Comparison of ENCODE assay signal across 15 mouse cellular contexts in the genomic region with DNA sequence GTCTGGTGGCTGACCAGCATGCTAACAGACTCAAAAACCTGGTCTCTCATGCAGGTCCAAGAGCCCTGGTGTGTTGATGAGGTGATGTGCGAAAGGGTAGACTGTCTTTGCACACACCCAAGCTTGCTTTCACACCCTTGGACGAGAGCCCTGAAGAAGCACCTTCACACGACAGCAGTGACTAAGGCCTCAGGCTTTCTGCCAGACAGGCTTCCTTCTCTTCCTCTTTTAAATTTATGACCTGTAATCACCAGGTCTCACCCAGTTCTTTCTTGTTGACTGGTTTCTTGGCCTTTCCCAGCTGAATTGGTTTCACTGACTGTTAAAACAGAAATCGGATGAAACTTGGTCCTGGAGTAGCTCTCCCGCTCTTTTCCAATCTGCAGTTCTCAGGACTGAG.
DNase-seq lines count a peak whose midpoint lies in the region; ATAC-seq and TF ChIP-seq lines count a peak whose summit lies in the region.
"Had no signal": no experiment of that assay in that cellular context is flagged by ENCODE, and none has a peak within 500 bp of the region (broad histone marks: within the 10 kb centered on the region; RNA-seq: fewer than 3 reads in every experiment).

No protein-coding gene starts in this region.

- DNase-seq in 3T3-L1 (ENCODE audit: low read depth, low spot score) (peak; percentile 5), 416B (ENCODE audit: low read depth) (peak; percentile 22)
- DNase-seq in fat pad, adult 2 months (ENCODE audit: extremely low read depth, low read depth, low spot score) = peak; percentile 2
- peak; percentile 51 for DNase-seq in kidney, postnatal 0 days (ENCODE audit: low spot score)
- no peak for DNase-seq in lung, postnatal 0 days (ENCODE audit: low spot score)
- no peak for DNase-seq in urinary bladder, adult 18-20 months (ENCODE audit: low spot score in 2 of 2)
- no peak for DNase-seq in lung, postnatal 10 days
- DNase-seq: cerebellum, adult 9-11 months; gastrocnemius, postnatal 36 days; lung, embryonic 14.5 days; thymus, postnatal 25 days had no signal

- no peak for TF ChIP-seq EP300 in lung, postnatal 0 days (IDR thresholded peaks at IDR 0.05)

- no peak for ATAC-seq in kidney, postnatal 0 days (replicated peaks; ENCODE audit: low FRiP score, low read depth)
- ATAC-seq in lung, postnatal 0 days = no peak
- ATAC-seq in forebrain, embryonic 15.5 days (replicated peaks) = no peak

- H3K4me1 ChIP-seq in kidney, postnatal 0 days (replicated peaks; ENCODE audit: insufficient read depth, low read length) = no peaks in the 10 kb centered on the region
- H3K4me1 ChIP-seq in lung, postnatal 0 days (ENCODE audit: insufficient read depth, low read depth, low read length) = no peaks in the 10 kb centered on the region
- peaks cover 10% of the 10 kb centered on the region for H3K4me1 ChIP-seq in forebrain, embryonic 15.5 days
- H3K4me1 ChIP-seq: heart, embryonic 15.5 days had no signal

- no peaks in the 10 kb centered on the region for H3K27me3 ChIP-seq in kidney, postnatal 0 days (ENCODE audit: insufficient read depth, low read length)
- no peaks in the 10 kb centered on the region for H3K27me3 ChIP-seq in lung, postnatal 0 days (replicated peaks; ENCODE audit: insufficient read depth, low read length)
- H3K27me3 ChIP-seq in forebrain, embryonic 15.5 days = no peaks in the 10 kb centered on the region
- H3K27me3 ChIP-seq: heart, embryonic 15.5 days; hindbrain, embryonic 13.5 days had no signal

- H3K9ac ChIP-seq in kidney, postnatal 0 days (ENCODE audit: low read depth, low read length) = no peak overlapping the region
- H3K9ac ChIP-seq in lung, postnatal 0 days (replicated peaks; ENCODE audit: low read depth) = no peak overlapping the region
- H3K9ac ChIP-seq in forebrain, embryonic 15.5 days (replicated peaks) = no peak overlapping the region
- H3K9ac ChIP-seq: heart, embryonic 15.5 days; hindbrain, embryonic 13.5 days; lung, embryonic 14.5 days had no signal

- H3K27ac ChIP-seq in kidney, postnatal 0 days = no peak overlapping the region
- H3K27ac ChIP-seq in lung, postnatal 0 days (ENCODE audit: low read length) = no peak overlapping the region
- no peak overlapping the region for H3K27ac ChIP-seq in forebrain, embryonic 15.5 days (replicated peaks)
- H3K27ac ChIP-seq: heart, embryonic 15.5 days; hindbrain, embryonic 13.5 days; midbrain, embryonic 10.5 days had no signal

- H3K4me2 ChIP-seq in kidney, postnatal 0 days (ENCODE audit: low read length) = no peak overlapping the region
- no peak overlapping the region for H3K4me2 ChIP-seq in lung, postnatal 0 days (replicated peaks; ENCODE audit: low read depth, low read length)
- no peak overlapping the region for H3K4me2 ChIP-seq in forebrain, embryonic 15.5 days (replicated peaks)
- H3K4me2 ChIP-seq: heart, embryonic 15.5 days; hindbrain, embryonic 13.5 days; lung, embryonic 14.5 days had no signal

- no peaks in the 10 kb centered on the region for H3K36me3 ChIP-seq in kidney, postnatal 0 days (ENCODE audit: insufficient read depth, low read length)
- H3K36me3 ChIP-seq in lung, postnatal 0 days (ENCODE audit: insufficient read depth, low read length) = no peaks in the 10 kb centered on the region
- no peaks in the 10 kb centered on the region for H3K36me3 ChIP-seq in forebrain, embryonic 15.5 days
- H3K36me3 ChIP-seq: heart, embryonic 15.5 days; hindbrain, embryonic 13.5 days; midbrain, embryonic 10.5 days had no signal

- no peak for TF ChIP-seq CTCF in kidney, postnatal 0 days (IDR thresholded peaks at IDR 0.05; ENCODE audit: low read depth)
- TF ChIP-seq CTCF in lung, postnatal 0 days (IDR thresholded peaks at IDR 0.05) = no peak

- 35% methylated on average over 5 of the region's 5 CpGs for WGBS in kidney, postnatal 0 days
- WGBS in lung, postnatal 0 days = 63% methylated on average over 5 of the region's 5 CpGs
- 71% methylated on average over 5 of the region's 5 CpGs for WGBS in forebrain, embryonic 15.5 days

- no peaks in the 10 kb centered on the region for H3K9me3 ChIP-seq in kidney, postnatal 0 days (replicated peaks; ENCODE audit: low read length)
- H3K9me3 ChIP-seq in lung, postnatal 0 days (ENCODE audit: low read length) = no peaks in the 10 kb centered on the region
- no peaks in the 10 kb centered on the region for H3K9me3 ChIP-seq in forebrain, embryonic 15.5 days
- H3K9me3 ChIP-seq: heart, embryonic 15.5 days; hindbrain, embryonic 13.5 days; midbrain, embryonic 10.5 days had no signal

- H3K4me3 ChIP-seq in kidney, postnatal 0 days (replicated peaks; ENCODE audit: low read depth, low read length) = no peak overlapping the region
- no peak overlapping the region for H3K4me3 ChIP-seq in lung, postnatal 0 days (ENCODE audit: low read depth, low read length)
- H3K4me3 ChIP-seq in forebrain, embryonic 15.5 days = no peak overlapping the region
- H3K4me3 ChIP-seq: heart, embryonic 15.5 days; hindbrain, embryonic 13.5 days; midbrain, embryonic 10.5 days had no signal

Comparison
In these comparisons a context has a peak if more than half of its experiments do, and no peak if none do; other contexts are left out.
1. DNase-seq: peak in 3T3-L1 (single experiment), 416B (single experiment), fat pad, adult 2 months (single experiment) and kidney, postnatal 0 days (single experiment); none in lung, postnatal 0 days (single experiment), urinary bladder, adult 18-20 months (0 of 2) and lung, postnatal 10 days (single experiment).